Mouse (Mus musculus) hindbrain, embryonic 11.5 days (tissue): ENCODE data around the gene Cetn3. TPM values are rescaled to one million over a fixed set of nuclear protein-coding genes. Genes with fewer than 3 reads are reported as not detected.

ENCODE experiments used
- ATAC-seq: fragments of 200-750 bp; cut with Nextera tagmentation; 2 replicates; pipeline ENCODE4 v1.8.0; 2017; ENCODE audit warnings: mild to moderate bottlenecking, moderate TSS enrichment, moderate library complexity; ENCODE audit not compliant: low FRiP score
- DNase-seq: peaks from one replicate; pipeline ENCODE4 v3.0.0-alpha.2; 2015; ENCODE audit warnings: low spot score
- H3K27ac ChIP-seq: fragments of 300-500 bp; sonication (generic); 2 replicates; pipeline ENCODE4 v1.5.1; 2014; ENCODE audit warnings: mild to moderate bottlenecking, low read depth, low read length
- H3K27me3 ChIP-seq: fragments of 300-500 bp; sonication (generic); 2 replicates; pipeline ENCODE4 v1.6.1; 2014; ENCODE audit warnings: mild to moderate bottlenecking, low read length, moderate library complexity, mixed read lengths; ENCODE audit not compliant: control insufficient read depth, insufficient read depth
- H3K36me3 ChIP-seq: fragments of 300-500 bp; sonication (generic); 2 replicates; pipeline ENCODE4 v1.6.1; 2014; ENCODE audit warnings: mild to moderate bottlenecking, low read length, moderate library complexity, mixed read lengths; ENCODE audit not compliant: control insufficient read depth, insufficient read depth
- H3K4me1 ChIP-seq: fragments of 300-500 bp; sonication (generic); replicated peaks from 2 replicates; pipeline ENCODE4 v1.6.1; 2014; ENCODE audit warnings: low read length, mixed read lengths; ENCODE audit not compliant: control insufficient read depth, insufficient read depth
- H3K4me2 ChIP-seq: fragments of 300-500 bp; sonication (generic); replicated peaks from 2 replicates; pipeline ENCODE4 v1.6.1; 2014; ENCODE audit warnings: mild to moderate bottlenecking, low read depth, low read length
- H3K4me3 ChIP-seq: fragments of 300-500 bp; sonication (generic); 2 replicates; pipeline ENCODE4 v1.5.1; 2014; ENCODE audit warnings: low read depth, low read length
- H3K9ac ChIP-seq: fragments of 300-500 bp; sonication (generic); 2 replicates; pipeline ENCODE4 v1.6.1; 2014; ENCODE audit warnings: low read depth, low read length
- H3K9me3 ChIP-seq: fragments of 300-500 bp; sonication (generic); 2 replicates; pipeline ENCODE4 v1.6.1; 2016; ENCODE audit warnings: low read length; ENCODE audit not compliant: control insufficient read depth
- WGBS: fragments of 180-500 bp; shearing (Covaris S2); extraction: QIAGEN DNeasy Blood & Tissue Kit; methylation state at CpG from one replicate; pipeline ENCODE4 v1.1.7; 2014; 5-methylcytosine and 5-hydroxymethylcytosine counted together
- polyA plus RNA-seq: library from polyadenylated mRNA; unstranded; fragments of >200 nt; fragmentation: Nextera tagmentation; extraction: Ambion mirVana; gene quantifications from 2 replicates; pipeline ENCODE4 v1.2.1, GENCODE M21; 2014

The Cetn3 gene
- polyA plus RNA-seq, 1 experiment from 2014 or later = 275 TPM

GRCm38 (mm10) chr13:81791861-81792260, 9.0 kb downstream of the Cetn3 start:
- DNase-seq (no peak), ATAC-seq (no peak)
- H3K9ac ChIP-seq = no peak overlapping the region
- no peak overlapping the region for H3K27ac ChIP-seq
- no peak overlapping the region for H3K4me3 ChIP-seq
- WGBS = 94% methylated on average over 8 of the region's 8 CpGs
- H3K4me1 ChIP-seq = no peaks in the 10 kb centered on the region
- H3K27me3 ChIP-seq = no peaks in the 10 kb centered on the region
- H3K36me3 ChIP-seq = no peaks in the 10 kb centered on the region; the same call in 1 of the 2 replicates
- no peak overlapping the region for H3K4me2 ChIP-seq
- no peaks in the 10 kb centered on the region for H3K9me3 ChIP-seq

GRCm38 (mm10) chr13:81793850-81794249, 11.0 kb downstream of the Cetn3 start:
- Histone ChIP-seq H3K36me3 (no peaks in the 10 kb centered on the region; the same call in 1 of the 2 replicates), H3K27ac (no peak overlapping the region), H3K9me3 (no peaks in the 10 kb centered on the region), H3K27me3 (no peaks in the 10 kb centered on the region), H3K9ac (no peak overlapping the region), H3K4me3 (no peak overlapping the region), H3K4me2 (no peak overlapping the region), H3K4me1 (no peaks in the 10 kb centered on the region)
- 50% methylated on average over 1 of the region's 1 CpGs for WGBS
- DNase-seq = no peak
- no peak for ATAC-seq

GRCm38 (mm10) chr13:81801121-81801520, 18.2 kb downstream of the Cetn3 start:
- no peak overlapping the region for H3K4me2 ChIP-seq
- ATAC-seq (no peak), DNase-seq (no peak)
- H3K27me3 ChIP-seq = no peaks in the 10 kb centered on the region
- H3K4me3 ChIP-seq = no peak overlapping the region
- H3K36me3 ChIP-seq = no peaks in the 10 kb centered on the region
- 52% methylated on average over 3 of the region's 3 CpGs for WGBS
- H3K9me3 ChIP-seq = no peaks in the 10 kb centered on the region
- H3K9ac ChIP-seq = no peak overlapping the region
- H3K27ac ChIP-seq = no peak overlapping the region
- H3K4me1 ChIP-seq = no peaks in the 10 kb centered on the region

- Histone ChIP-seq H3K4me3 (no peak overlapping the region), H3K27me3 (no peaks in the 10 kb centered on the region), H3K9me3 (no peaks in the 10 kb centered on the region), H3K4me2 (no peak overlapping the region), H3K36me3 (no peaks in the 10 kb centered on the region), H3K4me1 (no peaks in the 10 kb centered on the region), H3K9ac (no peak overlapping the region), H3K27ac (no peak overlapping the region)
- ATAC-seq (no peak), DNase-seq (no peak)
- WGBS = 93% methylated on average over 4 of the region's 4 CpGs
Measured at GRCm38 (mm10) chr13:81803713-81804112, 20.8 kb downstream of the Cetn3 start.

- Histone ChIP-seq H3K4me3 (no peak overlapping the region), H3K4me2 (no peak overlapping the region), H3K9ac (no peak overlapping the region), H3K36me3 (no peaks in the 10 kb centered on the region), H3K4me1 (no peaks in the 10 kb centered on the region), H3K27me3 (no peaks in the 10 kb centered on the region), H3K9me3 (no peaks in the 10 kb centered on the region), H3K27ac (no peak overlapping the region)
- ATAC-seq (no peak), DNase-seq (no peak)
Measured at GRCm38 (mm10) chr13:81822750-81823149, 39.9 kb downstream of the Cetn3 start.

GRCm38 (mm10) chr13:81824576-81825330, 41.9 kb downstream of the Cetn3 start:
- no peak for DNase-seq
- no peaks in the 10 kb centered on the region for H3K36me3 ChIP-seq
- H3K4me3 ChIP-seq = no peak overlapping the region
- H3K27me3 ChIP-seq = no peaks in the 10 kb centered on the region
- H3K4me2 ChIP-seq = no peak overlapping the region
- no peak overlapping the region for H3K27ac ChIP-seq
- H3K4me1 ChIP-seq = no peaks in the 10 kb centered on the region
- 78% methylated on average over 11 of the region's 11 CpGs for WGBS
- no peaks in the 10 kb centered on the region for H3K9me3 ChIP-seq
- no peak for ATAC-seq
- H3K9ac ChIP-seq = no peak overlapping the region

- DNase-seq = no peak
- WGBS = 82% methylated on average over 6 of the region's 6 CpGs
Measured at GRCm38 (mm10) chr13:81828486-81828885, 45.6 kb downstream of the Cetn3 start.

GRCm38 (mm10) chr13:81831838-81832237, 49.0 kb downstream of the Cetn3 start:
- WGBS = 90% methylated on average over 7 of the region's 7 CpGs
- Histone ChIP-seq H3K27ac (no peak overlapping the region), H3K4me3 (no peak overlapping the region), H3K4me2 (no peak overlapping the region), H3K9me3 (no peaks in the 10 kb centered on the region), H3K9ac (no peak overlapping the region), H3K36me3 (no peaks in the 10 kb centered on the region), H3K4me1 (no peaks in the 10 kb centered on the region), H3K27me3 (no peaks in the 10 kb centered on the region)
- no peak for DNase-seq
- ATAC-seq = no peak

More at GRCm38 (mm10) chr13:81828486-81828885, 45.6 kb downstream of the Cetn3 start:
- no peaks in the 10 kb centered on the region for H3K36me3 ChIP-seq
- H3K27me3 ChIP-seq = no peaks in the 10 kb centered on the region
- no peak overlapping the region for H3K27ac ChIP-seq
- no peak for ATAC-seq
- no peak overlapping the region for H3K4me3 ChIP-seq
- no peak overlapping the region for H3K4me2 ChIP-seq
- H3K4me1 ChIP-seq = no peaks in the 10 kb centered on the region
- no peaks in the 10 kb centered on the region for H3K9me3 ChIP-seq
- H3K9ac ChIP-seq = no peak overlapping the region

GRCm38 (mm10) chr13:81836386-81837177, 53.7 kb downstream of the Cetn3 start:
- Histone ChIP-seq H3K27me3 (no peaks in the 10 kb centered on the region), H3K4me2 (no peak overlapping the region), H3K27ac (no peak overlapping the region), H3K4me3 (no peak overlapping the region), H3K36me3 (no peaks in the 10 kb centered on the region), H3K9me3 (no peaks in the 10 kb centered on the region), H3K9ac (no peak overlapping the region), H3K4me1 (no peaks in the 10 kb centered on the region)
- 77% methylated on average over 9 of the region's 9 CpGs for WGBS
- ATAC-seq (no peak), DNase-seq (no peak)
